Mouse (Mus musculus): ENCODE data around the gene Il27. TPM values are rescaled to one million over a fixed set of nuclear protein-coding genes. Genes with fewer than 3 reads are reported as not detected.
A peak's percentile ranks its signal among the peaks of the same experiment; 100 is the strongest.

Gene Il27
- total and polyA plus RNA-seq, 2 experiments from 2014 or later = not detected

- 62% methylated on average over 6 of the region's 6 CpGs for WGBS
- ATAC-seq (ENCODE audit: low FRiP score) (no peak), DNase-seq (ENCODE audit: low spot score) (no peak)
- Histone ChIP-seq H3K9ac (replicated peaks; ENCODE audit: low read length, poor library complexity, severe bottlenecking) (peak overlapping the region; percentile 33), H3K4me2 (ENCODE audit: low read depth, low read length, poor library complexity, severe bottlenecking) (peak overlapping the region; percentile 83), H3K36me3 (ENCODE audit: insufficient read depth, low read length) (0 out of 2 replicates have a peak, but pooled peaks cover 2% of the 10 kb centered on the region), H3K27ac (ENCODE audit: low read depth, low read length) (peak overlapping the region; percentile 67; the same call in 1 of the 2 replicates), H3K4me3 (ENCODE audit: low read depth, low read length) (peak overlapping the region; percentile 55), H3K9me3 (ENCODE audit: low read length) (no peaks in the 10 kb centered on the region), H3K4me1 (ENCODE audit: insufficient read depth, low read length) (no peaks in the 10 kb centered on the region), H3K27me3 (ENCODE audit: insufficient read depth, low read length) (no peaks in the 10 kb centered on the region; the same call in 1 of the 2 replicates)
- TF ChIP-seq CTCF (IDR thresholded peaks at IDR 0.05) = no peak
These were observed 11.0 kb downstream of the Il27 start for GRCm38 (mm10) chr7:126583761-126584160.

- Histone ChIP-seq H3K36me3 (ENCODE audit: insufficient read depth, low read length) (0 out of 2 replicates have a peak, but pooled peaks cover 5% of the 10 kb centered on the region), H3K4me1 (ENCODE audit: insufficient read depth, low read length) (no peaks in the 10 kb centered on the region), H3K27me3 (ENCODE audit: insufficient read depth, low read length) (no peaks in the 10 kb centered on the region; the same call in 1 of the 2 replicates), H3K27ac (ENCODE audit: low read depth, low read length) (peak overlapping the region; percentile 67; the same call in 1 of the 2 replicates), H3K9ac (replicated peaks; ENCODE audit: low read length, poor library complexity, severe bottlenecking) (peak overlapping the region; percentile 54), H3K4me2 (ENCODE audit: low read depth, low read length, poor library complexity, severe bottlenecking) (peak overlapping the region; percentile 83), H3K9me3 (ENCODE audit: low read length) (no peaks in the 10 kb centered on the region), H3K4me3 (ENCODE audit: low read depth, low read length) (peak overlapping the region; percentile 55)
- TF ChIP-seq CTCF (IDR thresholded peaks at IDR 0.05) = no peak
- DNase-seq (ENCODE audit: low spot score) (peak; percentile 95), ATAC-seq (ENCODE audit: low FRiP score) (peak; percentile 83)
- under 1% methylated on average over 22 of the region's 22 CpGs for WGBS
These were observed 11.5 kb downstream of the Il27 start for GRCm38 (mm10) chr7:126583251-126583709.

GRCm38 (mm10) chr7:126582759-126583158, 12.0 kb downstream of the Il27 start:
- no peaks in the 10 kb centered on the region; the same call in 1 of the 2 replicates for H3K27me3 ChIP-seq (ENCODE audit: insufficient read depth, low read length)
- no peaks in the 10 kb centered on the region for H3K9me3 ChIP-seq (ENCODE audit: low read length)
- H3K9ac ChIP-seq (replicated peaks; ENCODE audit: low read length, poor library complexity, severe bottlenecking) = peak overlapping the region; percentile 54
- ATAC-seq (ENCODE audit: low FRiP score) (peak; percentile 38), DNase-seq (ENCODE audit: low spot score) (peak; percentile 15)
- TF ChIP-seq CTCF (IDR thresholded peaks at IDR 0.05) = no peak
- H3K36me3 ChIP-seq (ENCODE audit: insufficient read depth, low read length) = 0 out of 2 replicates have a peak, but pooled peaks cover 5% of the 10 kb centered on the region
- H3K4me2 ChIP-seq (ENCODE audit: low read depth, low read length, poor library complexity, severe bottlenecking) = peak overlapping the region; percentile 83
- H3K4me1 ChIP-seq (ENCODE audit: insufficient read depth, low read length) = no peaks in the 10 kb centered on the region
- WGBS = 4% methylated on average over 20 of the region's 20 CpGs
- 0 out of 2 replicates have a peak overlapping the region, but pooled peaks have one; percentile 67 for H3K27ac ChIP-seq (ENCODE audit: low read depth, low read length)
- peak overlapping the region; percentile 55 for H3K4me3 ChIP-seq (ENCODE audit: low read depth, low read length)

- no peaks in the 10 kb centered on the region for H3K4me1 ChIP-seq (ENCODE audit: insufficient read depth, low read length)
- H3K27me3 ChIP-seq (ENCODE audit: insufficient read depth, low read length) = no peaks in the 10 kb centered on the region; the same call in 1 of the 2 replicates
- H3K4me2 ChIP-seq (ENCODE audit: low read depth, low read length, poor library complexity, severe bottlenecking) = no peak overlapping the region
- H3K27ac ChIP-seq (ENCODE audit: low read depth, low read length) = no peak overlapping the region
- DNase-seq (ENCODE audit: low spot score) = no peak
- no peak for TF ChIP-seq CTCF (IDR thresholded peaks at IDR 0.05)
- H3K9me3 ChIP-seq (ENCODE audit: low read length) = no peaks in the 10 kb centered on the region
- ATAC-seq (ENCODE audit: low FRiP score) = no peak
- peaks cover 12% of the 10 kb centered on the region; the same call in 1 of the 2 replicates for H3K36me3 ChIP-seq (ENCODE audit: insufficient read depth, low read length)
- H3K9ac ChIP-seq (replicated peaks; ENCODE audit: low read length, poor library complexity, severe bottlenecking) = no peak overlapping the region
- H3K4me3 ChIP-seq (ENCODE audit: low read depth, low read length) = no peak overlapping the region
- WGBS = 77% methylated on average over 6 of the region's 6 CpGs
These were observed 13.1 kb downstream of the Il27 start for GRCm38 (mm10) chr7:126581661-126582060.

- ATAC-seq (ENCODE audit: low FRiP score) (no peak), DNase-seq (ENCODE audit: low spot score) (no peak)
- no peaks in the 10 kb centered on the region for H3K27me3 ChIP-seq (ENCODE audit: insufficient read depth, low read length)
- WGBS = 61% methylated on average over 8 of the region's 8 CpGs
- H3K36me3 ChIP-seq (ENCODE audit: insufficient read depth, low read length) = peaks cover 20% of the 10 kb centered on the region
- no peak overlapping the region for H3K4me3 ChIP-seq (ENCODE audit: low read depth, low read length)
- H3K9ac ChIP-seq (replicated peaks; ENCODE audit: low read length, poor library complexity, severe bottlenecking) = no peak overlapping the region
- H3K4me1 ChIP-seq (ENCODE audit: insufficient read depth, low read length) = no peaks in the 10 kb centered on the region
- TF ChIP-seq CTCF (IDR thresholded peaks at IDR 0.05) = peak; percentile 63
- H3K4me2 ChIP-seq (ENCODE audit: low read depth, low read length, poor library complexity, severe bottlenecking) = no peak overlapping the region
- no peak overlapping the region for H3K27ac ChIP-seq (ENCODE audit: low read depth, low read length)
- no peaks in the 10 kb centered on the region for H3K9me3 ChIP-seq (ENCODE audit: low read length)
These were observed 15.6 kb downstream of the Il27 start for GRCm38 (mm10) chr7:126579172-126579571.

- DNase-seq (ENCODE audit: low spot score) (peak; percentile 45), ATAC-seq (ENCODE audit: low FRiP score) (no peak)
- 54% methylated on average over 8 of the region's 8 CpGs for WGBS
- H3K27ac ChIP-seq (ENCODE audit: low read depth, low read length) = no peak overlapping the region
- no peaks in the 10 kb centered on the region for H3K4me1 ChIP-seq (ENCODE audit: insufficient read depth, low read length)
- peaks cover 27% of the 10 kb centered on the region for H3K36me3 ChIP-seq (ENCODE audit: insufficient read depth, low read length)
- TF ChIP-seq CTCF (IDR thresholded peaks at IDR 0.05) = peak; percentile 73
- no peak overlapping the region for H3K4me2 ChIP-seq (ENCODE audit: low read depth, low read length, poor library complexity, severe bottlenecking)
- H3K9me3 ChIP-seq (ENCODE audit: low read length) = no peaks in the 10 kb centered on the region
- H3K9ac ChIP-seq (replicated peaks; ENCODE audit: low read length, poor library complexity, severe bottlenecking) = no peak overlapping the region
- no peak overlapping the region for H3K4me3 ChIP-seq (ENCODE audit: low read depth, low read length)
- H3K27me3 ChIP-seq (ENCODE audit: insufficient read depth, low read length) = no peaks in the 10 kb centered on the region
These were observed 17.8 kb downstream of the Il27 start for GRCm38 (mm10) chr7:126576946-126577345.

All from midbrain, postnatal 0 days (tissue).